Mouse (Mus musculus) small intestine, adult 2 months (tissue): ENCODE measurements around the gene Phpt1. TPM values are rescaled to one million over a fixed set of nuclear protein-coding genes. Genes with fewer than 3 reads are reported as not detected.

Source experiments
- H3K27ac ChIP-seq: fragments of 200-500 bp; 2 replicates; pipeline ENCODE4 v1.5.1; 2012; ENCODE audit warnings: low read depth, low read length, control low read depth, inconsistent platforms; ENCODE audit not compliant: insufficient read depth
- H3K27me3 ChIP-seq: fragments of 200-500 bp; 2 replicates; pipeline ENCODE4 v1.6.1; 2012; ENCODE audit warnings: mild to moderate bottlenecking, moderate library complexity, low read length, inconsistent platforms; ENCODE audit not compliant: control insufficient read depth, insufficient read depth
- H3K36me3 ChIP-seq: fragments of 200-500 bp; 2 replicates; pipeline ENCODE4 v1.6.1; 2012; ENCODE audit warnings: mild to moderate bottlenecking, low read length, control low read depth, inconsistent platforms; ENCODE audit not compliant: control insufficient read depth, insufficient read depth
- H3K4me1 ChIP-seq: fragments of 200-500 bp; 2 replicates; pipeline ENCODE4 v1.6.1; 2012; ENCODE audit warnings: low read length, inconsistent platforms, mixed read lengths; ENCODE audit not compliant: control insufficient read depth, insufficient read depth, insufficient read length
- H3K4me3 ChIP-seq: fragments of 200-500 bp; 2 replicates; pipeline ENCODE4 v1.5.1; 2012; ENCODE audit warnings: low read depth, mild to moderate bottlenecking, control low read depth, inconsistent platforms, low read length, moderate library complexity
- CTCF ChIP-seq: fragments of 200-500 bp; IDR thresholded peaks from 2 replicates; pipeline ENCODE4 v1.5.1; 2012; ENCODE audit warnings: low read depth, mild to moderate bottlenecking, control low read depth, inconsistent platforms, low read length, moderate library complexity, mixed read lengths; ENCODE audit not compliant: insufficient replicate concordance, insufficient read length; ENCODE audit errors: extremely low read depth
- POLR2A ChIP-seq: fragments of 200-500 bp; IDR thresholded peaks from 2 replicates; pipeline ENCODE4 v1.6.1; 2012; ENCODE audit warnings: low read depth, mild to moderate bottlenecking, control low read depth, inconsistent platforms, low read length, moderate library complexity
- WGBS: fragments of 180-500 bp; shearing (Covaris S2); methylation state at CpG from one replicate; pipeline ENCODE4 v1.1.7; 2018; 5-methylcytosine and 5-hydroxymethylcytosine counted together
- polyA plus RNA-seq: library from polyadenylated mRNA; depleted of rRNA; stranded (reverse); fragments of >200 nt; gene quantifications from 2 replicates; pipeline ENCODE4 v1.2.3, GENCODE M21; 2012

The Phpt1 gene
- polyA plus RNA-seq, 1 experiment: 29.7 TPM

DNA sequence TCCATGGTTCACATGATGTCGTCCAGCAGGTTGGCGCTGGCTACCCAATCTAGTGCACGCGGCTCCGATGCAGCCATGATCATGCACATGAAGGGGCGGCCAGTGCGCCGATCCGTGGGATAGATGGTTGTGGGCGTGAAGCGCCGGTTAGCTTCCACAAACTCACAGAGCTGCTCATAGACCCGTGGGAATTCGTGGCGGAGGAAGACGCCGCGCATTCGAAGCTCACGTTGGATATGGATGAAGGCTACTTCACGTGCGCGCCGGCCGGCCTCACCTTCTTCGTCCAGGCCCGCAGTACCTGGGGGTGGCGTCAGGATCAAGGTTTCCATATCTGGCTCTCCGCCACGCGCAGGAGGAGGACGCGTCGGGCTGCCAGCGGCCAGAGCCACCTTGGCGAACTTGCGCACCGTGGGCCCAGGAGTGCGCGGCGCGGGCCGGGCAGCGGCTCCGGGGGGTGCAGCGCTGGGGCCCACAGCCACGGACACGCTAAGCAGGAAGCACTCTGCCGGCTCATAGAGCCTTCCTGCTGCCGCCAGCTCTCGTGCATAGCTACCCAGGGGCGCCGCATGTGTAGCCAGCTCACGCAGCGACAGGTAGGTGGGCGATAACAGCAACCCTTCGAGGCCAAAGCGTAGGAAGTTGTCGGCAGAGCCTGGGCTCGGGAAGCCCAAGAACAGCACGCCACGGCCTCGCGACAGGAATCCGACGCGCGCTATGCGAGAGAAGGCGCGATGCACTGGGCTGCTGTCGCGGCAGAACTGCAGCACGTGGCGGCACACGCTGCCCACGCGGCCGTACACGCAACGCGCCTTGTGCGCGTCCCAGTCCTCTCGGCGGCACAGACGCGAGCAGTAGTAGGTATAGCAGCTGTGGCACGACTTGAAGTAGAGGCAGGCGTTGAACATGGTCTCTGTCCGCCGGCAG, 2.2 kb upstream of the Phpt1 start:
- no peak overlapping the region for H3K27ac ChIP-seq
- peaks cover 36% of the 10 kb centered on the region for H3K27me3 ChIP-seq
- 0 out of 2 replicates have a peak overlapping the region, but pooled peaks have one; percentile 8 for H3K4me3 ChIP-seq
- 42% methylated on average over 92 of the region's 92 CpGs for WGBS
- peaks cover 33% of the 10 kb centered on the region for H3K4me1 ChIP-seq
- H3K36me3 ChIP-seq: no peaks in the 10 kb centered on the region
- TF ChIP-seq POLR2A (no peak), CTCF (no peak)

DNA sequence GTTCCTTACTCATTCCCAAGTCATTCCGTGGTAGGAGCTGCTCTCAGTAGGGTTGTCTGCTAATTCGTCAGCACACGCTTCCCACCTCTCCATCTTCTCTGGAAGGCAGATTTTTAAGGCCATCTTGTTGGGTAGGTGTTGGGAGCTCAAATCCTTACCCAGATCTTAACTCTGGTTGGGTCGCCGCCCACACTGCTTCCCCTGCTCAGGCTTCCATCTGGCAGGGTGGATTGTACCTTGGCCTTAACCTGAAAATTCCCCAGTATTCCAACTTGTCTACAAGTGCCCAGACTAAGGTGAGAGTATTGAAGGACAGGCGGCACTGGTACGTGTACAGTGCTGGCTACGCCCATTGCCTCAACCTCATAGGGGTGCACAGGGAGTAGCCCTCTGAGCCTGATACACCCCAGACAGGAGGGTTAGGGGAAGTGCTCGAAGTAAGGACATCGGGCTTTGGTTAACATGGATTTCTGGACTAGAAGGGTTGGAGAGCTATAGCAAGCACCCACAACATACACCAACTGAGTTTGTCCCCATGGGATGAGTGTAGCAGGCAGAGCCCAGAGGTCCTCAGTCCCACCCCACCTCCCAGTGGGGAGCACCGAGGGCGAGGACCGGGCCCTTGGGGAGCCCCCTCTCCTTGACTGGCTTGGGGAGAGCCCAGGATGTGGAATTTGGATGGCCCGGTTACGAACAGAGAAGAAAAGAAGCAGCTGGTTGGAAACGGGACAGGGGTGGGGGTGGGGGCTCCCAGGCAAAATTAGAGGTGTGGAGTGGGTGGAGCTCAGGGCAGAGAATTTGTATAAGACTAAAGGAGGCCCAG, 1.2 kb upstream of the Phpt1 start:
- 88% methylated on average over 16 of the region's 16 CpGs for WGBS
- Histone ChIP-seq H3K4me3 (no peak overlapping the region), H3K27me3 (peaks cover 36% of the 10 kb centered on the region), H3K27ac (no peak overlapping the region), H3K36me3 (no peaks in the 10 kb centered on the region), H3K4me1 (peaks cover 31% of the 10 kb centered on the region)
- TF ChIP-seq CTCF (no peak), POLR2A (no peak)

DNA sequence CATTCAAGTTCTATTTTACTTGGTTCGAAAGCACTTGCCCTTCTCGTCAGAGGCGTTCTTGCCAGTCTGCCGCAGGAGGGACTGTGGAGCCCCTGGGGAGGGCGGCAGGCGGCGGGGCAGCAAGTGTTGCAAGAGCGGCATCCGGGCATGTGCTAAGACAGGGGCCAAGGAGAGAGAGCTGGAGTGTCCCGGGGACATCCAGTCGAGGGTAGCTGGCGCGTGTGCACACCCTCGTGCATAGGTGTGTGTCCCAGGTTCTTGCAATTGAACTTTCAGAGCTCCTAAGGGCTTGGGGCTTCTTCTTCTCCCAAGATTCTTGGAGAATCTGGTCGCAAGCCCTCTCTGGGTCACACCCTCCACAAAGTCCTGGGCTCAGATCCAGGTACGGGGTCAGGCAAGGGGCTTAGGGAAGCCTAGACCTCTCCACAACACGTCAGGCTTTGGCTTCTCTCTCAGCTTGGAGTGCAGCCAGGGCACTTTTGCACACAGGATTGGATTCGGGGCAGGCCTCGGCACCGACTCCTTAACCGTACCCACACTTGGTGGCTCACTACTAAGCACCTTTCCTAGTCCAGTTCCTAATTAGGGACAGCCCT, 506 bp upstream of the Phpt1 start:
- WGBS: 6% methylated on average over 21 of the region's 21 CpGs

DNA sequence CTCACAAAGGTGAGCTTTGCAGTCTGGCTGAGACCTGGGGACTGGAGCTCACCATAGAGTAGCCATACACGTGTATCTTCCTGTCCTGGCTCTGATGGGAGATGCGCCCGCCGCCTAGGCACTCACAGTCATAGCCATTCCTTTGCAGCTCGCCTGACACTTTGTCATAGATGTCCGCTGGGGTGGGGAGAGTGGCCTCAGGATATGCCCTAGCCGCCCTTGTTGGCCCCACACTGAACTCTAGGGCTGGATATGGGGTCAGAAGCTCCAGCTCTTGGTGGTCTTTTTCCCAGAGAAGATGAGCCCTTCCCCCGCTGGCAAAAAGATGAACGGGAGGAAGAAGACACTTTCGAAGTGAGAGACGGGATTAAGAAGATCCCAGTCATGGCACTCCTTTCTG, 888 bp downstream of the Phpt1 start:
- Histone ChIP-seq H3K4me1 (peaks cover 27% of the 10 kb centered on the region), H3K27me3 (peaks cover 24% of the 10 kb centered on the region), H3K27ac (no peak overlapping the region), H3K36me3 (no peaks in the 10 kb centered on the region), H3K4me3 (peak overlapping the region; percentile 72)
- no peak for TF ChIP-seq POLR2A
- no peak for TF ChIP-seq CTCF
- WGBS: 5% methylated on average over 11 of the region's 11 CpGs

More for the DNA sequence above, 506 bp upstream of the Phpt1 start:
- Histone ChIP-seq H3K27ac (no peak overlapping the region), H3K4me1 (peaks cover 27% of the 10 kb centered on the region), H3K36me3 (no peaks in the 10 kb centered on the region), H3K27me3 (peaks cover 36% of the 10 kb centered on the region), H3K4me3 (peak overlapping the region; percentile 72)
- TF ChIP-seq CTCF: no peak
- TF ChIP-seq POLR2A: no peak

DNA sequence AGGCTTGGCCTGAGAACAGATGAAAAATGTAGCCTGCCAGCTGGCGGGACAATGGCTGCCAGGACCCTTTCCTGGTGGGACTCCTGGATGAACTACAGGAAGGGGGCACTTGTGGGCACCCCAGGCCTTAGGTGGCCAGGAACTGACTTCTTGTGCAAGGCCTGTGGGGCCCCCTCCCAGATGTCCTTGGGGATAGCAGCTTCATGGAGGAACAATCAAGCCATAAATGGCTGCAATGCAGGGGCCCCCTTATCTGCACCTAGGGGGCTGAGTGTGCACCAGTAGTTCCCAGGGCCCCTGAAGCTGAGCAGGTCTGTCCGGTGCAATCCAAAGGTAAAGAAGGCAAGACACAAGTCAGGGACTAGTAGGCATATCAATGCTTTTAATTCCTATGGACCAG, 2.0 kb downstream of the Phpt1 start:
- peaks cover 34% of the 10 kb centered on the region for H3K4me1 ChIP-seq
- WGBS: 76% methylated on average over 2 of the region's 2 CpGs
- H3K4me3 ChIP-seq: no peak overlapping the region
- no peak overlapping the region for H3K27ac ChIP-seq
- peaks cover 14% of the 10 kb centered on the region for H3K27me3 ChIP-seq
- no peak for TF ChIP-seq CTCF
- no peak for TF ChIP-seq POLR2A
- H3K36me3 ChIP-seq: no peaks in the 10 kb centered on the region

DNA sequence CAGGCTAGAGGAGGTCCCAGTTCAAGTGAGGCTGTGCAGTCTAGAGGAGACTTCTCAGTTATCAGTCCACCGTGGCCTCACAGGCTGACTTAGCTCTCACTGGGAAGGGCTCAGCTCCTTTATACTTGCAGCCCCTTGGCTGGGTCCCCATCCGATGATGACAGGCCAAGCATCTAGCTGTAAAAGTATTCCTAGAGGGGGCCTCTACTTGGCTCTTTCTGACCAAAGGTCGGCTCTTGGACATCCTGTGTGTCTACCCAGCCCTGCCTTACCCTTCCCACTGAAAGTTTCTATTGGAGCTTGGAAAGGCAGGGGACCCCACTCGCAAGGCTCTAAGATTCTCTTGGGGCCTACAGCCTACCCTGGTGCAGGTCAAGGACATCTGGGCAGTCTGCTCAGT, 3.8 kb downstream of the Phpt1 start:
- Histone ChIP-seq H3K4me3 (no peak overlapping the region), H3K4me1 (peaks cover 29% of the 10 kb centered on the region), H3K36me3 (no peaks in the 10 kb centered on the region), H3K27ac (no peak overlapping the region), H3K27me3 (no peaks in the 10 kb centered on the region)
- TF ChIP-seq CTCF: no peak
- TF ChIP-seq POLR2A: no peak
- 70% methylated on average over 4 of the region's 4 CpGs for WGBS

DNA sequence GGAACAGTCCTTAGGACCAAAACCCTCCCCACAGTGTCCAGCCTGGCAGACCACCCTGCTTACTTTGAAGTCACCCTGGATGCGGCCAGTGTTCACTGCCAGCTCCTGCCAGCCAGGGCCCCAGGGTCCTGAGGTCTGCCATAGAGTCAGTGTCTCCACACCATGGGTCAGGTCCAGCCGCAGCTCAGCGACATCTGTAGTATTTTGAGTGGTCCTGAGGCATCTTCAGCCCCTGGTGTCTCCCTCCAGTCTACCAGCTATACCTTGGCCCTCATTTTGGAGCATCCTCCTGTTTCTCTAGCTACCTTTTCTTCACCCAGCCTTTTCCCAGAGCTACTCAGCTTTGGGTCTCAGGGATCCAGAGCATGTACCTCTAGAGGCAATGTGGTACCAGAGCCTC, 5.7 kb downstream of the Phpt1 start:
- WGBS: 88% methylated on average over 3 of the region's 3 CpGs
- peaks cover 5% of the 10 kb centered on the region; the same call in 1 of the 2 replicates for H3K36me3 ChIP-seq
- no peak overlapping the region for H3K4me3 ChIP-seq

More for the DNA sequence above, 5.7 kb downstream of the Phpt1 start:
- peaks cover 31% of the 10 kb centered on the region for H3K4me1 ChIP-seq
- no peak overlapping the region for H3K27ac ChIP-seq
- no peaks in the 10 kb centered on the region for H3K27me3 ChIP-seq
- TF ChIP-seq CTCF (no peak), POLR2A (no peak)
